Mouse (Mus musculus) adrenal gland, postnatal 4 days (tissue): ENCODE data around the gene Zeb2. TPM values are rescaled to one million over a fixed set of nuclear protein-coding genes. Genes with fewer than 3 reads are reported as not detected.
A peak's percentile ranks its signal among the peaks of the same experiment; 100 is the strongest.

Experiments used
- DNase-seq, 2 experiments: peaks; one replicate each; pipeline ENCODE4 v3.0.0; 2021 to 2022; ENCODE audit warnings: low spot score in 2 of 2, mixed read lengths in 2 of 2
- long read RNA-seq, 2 experiments: library from polyadenylated mRNA; stranded (forward); transcript quantifications; one replicate each; pipeline ENCODE4 v2.0.0; 2021
- total RNA-seq, 2 experiments: library from RNA; stranded (reverse); gene quantifications; 2 replicates each; pipeline ENCODE4 v1.2.3; 2021

The Zeb2 gene
- 100 to 1,000 TPM; 169 to 173 TPM for total RNA-seq
- long read RNA-seq, experiment 1, full-length matches to known transcripts, result 2 of 9 reads
- long read RNA-seq, experiment 1, partial matches to known transcripts, result 1 of 9 reads
- long read RNA-seq, experiment 1, other reads (novel, unspliced or antisense), result 6 of 9 reads
- long read RNA-seq, experiment 2, partial matches to known transcripts, result 6 of 12 reads
- long read RNA-seq, experiment 2, other reads (novel, unspliced or antisense), result 5 of 12 reads

GRCm38 (mm10) chr2:45117087-45117561 lies at the start of gene Zeb2:
Gene Zeb2, minus strand, starts transcription at chr2:45117395.
- peak; percentile 46 to 50 for DNase-seq

GRCm38 (mm10) chr2:45158785-45159184 lies 41.6 kb upstream of the Zeb2 start:
- no peak for DNase-seq

GRCm38 (mm10) chr2:45158351-45158782 lies 41.2 kb upstream of the Zeb2 start:
- no peak for DNase-seq

GRCm38 (mm10) chr2:45153315-45153714 lies 36.1 kb upstream of the Zeb2 start:
- DNase-seq, result no peak

GRCm38 (mm10) chr2:45143162-45143561 lies 26.0 kb upstream of the Zeb2 start:
- DNase-seq, result no peak

GRCm38 (mm10) chr2:45138906-45139305 lies 21.7 kb upstream of the Zeb2 start:
- no peak for DNase-seq

GRCm38 (mm10) chr2:45136783-45137182 lies 19.6 kb upstream of the Zeb2 start:
- no peak for DNase-seq

GRCm38 (mm10) chr2:45133225-45133624 lies 16.0 kb upstream of the Zeb2 start:
- DNase-seq, result no peak

GRCm38 (mm10) chr2:45130461-45131156 lies 13.4 kb upstream of the Zeb2 start:
- no peak for DNase-seq

- DNase-seq, result no peak
These were observed 12.4 kb upstream of the Zeb2 start for GRCm38 (mm10) chr2:45129556-45129955.

- DNase-seq, result no peak
These were observed 11.5 kb upstream of the Zeb2 start for GRCm38 (mm10) chr2:45128696-45129095.

GRCm38 (mm10) chr2:45126401-45126800 lies 9.2 kb upstream of the Zeb2 start:
- no peak for DNase-seq

- DNase-seq, result no peak
These were observed 8.0 kb upstream of the Zeb2 start for GRCm38 (mm10) chr2:45125181-45125580.

- no peak for DNase-seq
These were observed 6.3 kb upstream of the Zeb2 start for GRCm38 (mm10) chr2:45123490-45123889.

- no peak for DNase-seq
These were observed 926 bp upstream of the Zeb2 start for GRCm38 (mm10) chr2:45118121-45118520.

GRCm38 (mm10) chr2:45117592-45117991 lies 397 bp upstream of the Zeb2 start:
- no peak for DNase-seq

GRCm38 (mm10) chr2:45116531-45117024 lies 617 bp downstream of the Zeb2 start:
- no peak for DNase-seq

GRCm38 (mm10) chr2:45115720-45116495 lies 1.3 kb downstream of the Zeb2 start:
- no peak for DNase-seq

- no peak for DNase-seq
These were observed 2.0 kb downstream of the Zeb2 start for GRCm38 (mm10) chr2:45115211-45115610.

GRCm38 (mm10) chr2:45114596-45114995 lies 2.6 kb downstream of the Zeb2 start:
- no peak for DNase-seq

- no peak for DNase-seq
These were observed 3.3 kb downstream of the Zeb2 start for GRCm38 (mm10) chr2:45113912-45114311.
